ENCODE assay signal across 8 mouse cellular contexts in the genomic region with DNA sequence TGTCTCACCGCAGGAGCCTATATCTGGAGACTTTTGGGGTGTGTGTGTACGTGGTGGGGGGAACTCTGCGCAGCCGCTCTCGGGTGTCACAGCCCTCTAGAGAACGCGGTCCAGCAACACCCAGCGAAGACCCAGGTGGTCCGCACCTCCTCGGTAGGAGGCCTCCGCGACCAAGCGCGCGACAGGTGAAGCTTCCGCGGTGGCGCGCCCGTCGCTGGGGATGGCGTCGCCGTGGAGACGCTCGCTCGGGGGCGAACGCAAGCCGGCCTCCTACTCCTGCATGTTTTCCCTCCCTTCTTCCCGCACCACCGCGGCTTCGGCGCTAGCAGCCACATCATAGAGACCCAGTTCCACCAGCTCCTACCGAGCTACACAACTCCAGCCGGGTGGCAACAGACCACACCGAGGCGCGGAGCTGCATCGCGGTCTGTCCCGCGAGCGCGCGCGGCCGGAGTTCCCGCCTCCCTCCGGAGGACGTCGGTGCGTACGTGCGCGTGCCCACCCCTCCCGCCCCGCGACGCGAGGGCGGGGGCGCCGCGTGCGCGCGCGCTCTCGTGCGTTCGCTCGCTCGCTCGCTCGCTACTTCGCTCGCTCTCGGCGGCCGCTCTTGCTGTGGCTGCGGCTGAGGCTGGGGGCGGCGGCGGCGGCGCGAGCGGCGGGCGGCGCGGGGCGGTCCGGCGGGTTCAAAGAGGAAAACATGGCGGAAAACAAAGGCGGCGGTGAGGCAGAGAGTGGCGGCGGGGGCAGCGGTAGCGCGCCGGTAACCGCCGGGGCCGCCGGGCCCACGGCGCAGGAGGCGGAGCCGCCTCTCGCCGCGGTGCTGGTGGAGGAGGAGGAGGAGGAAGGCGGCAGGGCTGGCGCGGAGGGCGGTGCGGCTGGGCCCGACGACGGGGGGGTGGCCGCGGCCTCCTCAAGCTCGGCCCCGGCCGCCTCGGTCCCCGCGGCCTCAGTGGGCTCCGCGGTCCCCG. TPM values are rescaled to one million over a fixed set of nuclear protein-coding genes. Genes with fewer than 3 reads are reported as not detected.
DNase-seq lines count a peak whose midpoint lies in the region; ATAC-seq lines count a peak whose summit lies in the region.

Trim33 (plus strand) TSS at position 112 of the 968 bp plus-strand sequence.

- WGBS in hindbrain, embryonic 15.5 days, result under 1% methylated on average over 95 of the region's 136 CpGs

- peak within 1 kb of the TSS; percentile 98 for H3K27ac ChIP-seq in hindbrain, embryonic 15.5 days (replicated peaks)

- peak; percentile 92 for ATAC-seq in hindbrain, embryonic 15.5 days (ENCODE audit: low FRiP score, low read depth)

- no peaks in the 10 kb centered on the region for H3K9me3 ChIP-seq in hindbrain, embryonic 15.5 days

- peak within 1 kb of the TSS; percentile 100 for H3K9ac ChIP-seq in hindbrain, embryonic 15.5 days

- H3K27me3 ChIP-seq in hindbrain, embryonic 15.5 days, result no peaks in the 10 kb centered on the region

- 0 out of 2 replicates have a peak, but pooled peaks cover 5% of the 10 kb centered on the region for H3K36me3 ChIP-seq in hindbrain, embryonic 15.5 days

- H3K4me1 ChIP-seq in hindbrain, embryonic 15.5 days (replicated peaks), result peaks cover 28% of the 10 kb centered on the region

- DNase-seq in R1 (ENCODE audit: low read depth, low spot score), result peak; percentile 91
- peak; percentile 95 for DNase-seq in cerebellum, postnatal 25 days
- peak; percentile 89 for DNase-seq in frontal cortex, postnatal 36 days (ENCODE audit: low spot score in 2 of 2)
- peak; percentile 76 for DNase-seq in left cerebral cortex, adult 11 months (ENCODE audit: low spot score)
- DNase-seq in lung, postnatal 4 days, result peak; percentile 91 to 95
- DNase-seq in retina, postnatal 7 days (ENCODE audit: low read depth, low spot score), result peak; percentile 91
- peak; percentile 85 for DNase-seq in urinary bladder, adult 2 months (ENCODE audit: low spot score)

- peak within 1 kb of the TSS; percentile 100 for H3K4me3 ChIP-seq in hindbrain, embryonic 15.5 days

- peak within 1 kb of the TSS; percentile 96 for H3K4me2 ChIP-seq in hindbrain, embryonic 15.5 days

RNA-seq across cellular contexts. Expression of gene Trim33, which starts in this region (rescaled TPM):
- polyA plus RNA-seq in hindbrain, embryonic 15.5 days (2015; fragmentation: Nextera tagmentation; extraction: Ambion mirVana), result 25.1 and 29.8 TPM in 2 replicates
- polyA plus RNA-seq in urinary bladder, adult 2 months (2012; rRNA removed), result 10.8 and 12.7 TPM in 2 replicates

Comparison
In these comparisons a context has a peak if more than half of its experiments do, and no peak if none do; other contexts are left out.
1. Peak in every context shown above with its lines: DNase-seq, ATAC-seq, H3K4me3 ChIP-seq and H3K27ac ChIP-seq.